In genomic region chrX:43429337-43429736, GRCm38 (mm10) we compare ENCODE assay signal across 9 mouse cellular contexts. TPM values are rescaled to one million over a fixed set of nuclear protein-coding genes. Genes with fewer than 3 reads are reported as not detected.
DNase-seq lines count a peak whose midpoint lies in the region; ATAC-seq and TF ChIP-seq lines count a peak whose summit lies in the region.
"Had no signal": no experiment of that assay in that cellular context is flagged by ENCODE, and none has a peak within 500 bp of the region (broad histone marks: within the 10 kb centered on the region; RNA-seq: fewer than 3 reads in every experiment).

No protein-coding gene starts in this region.

- H3K9ac ChIP-seq in limb, embryonic 11.5 days (ENCODE audit: low read length): no peak overlapping the region
- no peak overlapping the region for H3K9ac ChIP-seq in stomach, postnatal 0 days (ENCODE audit: low read length)

- H3K27me3 ChIP-seq in limb, embryonic 11.5 days (ENCODE audit: control insufficient read depth, insufficient read depth, low read length): peaks cover 11% of the 10 kb centered on the region; the same call in 1 of the 2 replicates
- no peaks in the 10 kb centered on the region for H3K27me3 ChIP-seq in stomach, postnatal 0 days (ENCODE audit: control insufficient read depth, insufficient read depth, low read length)

- no peak for TF ChIP-seq EP300 in stomach, postnatal 0 days (optimal IDR thresholded peaks at IDR 0.05)

- H3K27ac ChIP-seq in limb, embryonic 11.5 days (replicated peaks; ENCODE audit: low read depth, low read length): no peak overlapping the region
- no peak overlapping the region for H3K27ac ChIP-seq in stomach, postnatal 0 days (replicated peaks)

- H3K4me1 ChIP-seq in limb, embryonic 11.5 days (ENCODE audit: control insufficient read depth, insufficient read depth, low read length): no peaks in the 10 kb centered on the region
- no peaks in the 10 kb centered on the region for H3K4me1 ChIP-seq in stomach, postnatal 0 days (replicated peaks; ENCODE audit: control insufficient read depth, insufficient read depth)

- 12% methylated on average over 12 of the region's 12 CpGs for WGBS in limb, embryonic 11.5 days
- WGBS in stomach, postnatal 0 days: 18% methylated on average over 12 of the region's 12 CpGs

- peak overlapping the region; percentile 23; the same call in 1 of the 2 replicates for H3K4me3 ChIP-seq in limb, embryonic 11.5 days (ENCODE audit: low read depth, low read length)
- H3K4me3 ChIP-seq in stomach, postnatal 0 days (ENCODE audit: low read depth, low read length): peak overlapping the region; percentile 27

- H3K9me3 ChIP-seq in limb, embryonic 11.5 days (ENCODE audit: control insufficient read depth, low read length): no peaks in the 10 kb centered on the region
- H3K9me3 ChIP-seq in stomach, postnatal 0 days (ENCODE audit: control insufficient read depth, low read length): no peaks in the 10 kb centered on the region

- no peaks in the 10 kb centered on the region for H3K36me3 ChIP-seq in limb, embryonic 11.5 days (ENCODE audit: control insufficient read depth, insufficient read depth, low read length)
- no peaks in the 10 kb centered on the region for H3K36me3 ChIP-seq in stomach, postnatal 0 days (ENCODE audit: control insufficient read depth, insufficient read depth, low read length)

- no peak for ATAC-seq in limb, embryonic 11.5 days (ENCODE audit: insufficient number of reproducible peaks, low FRiP score, low TSS enrichment, low read depth)
- ATAC-seq in stomach, postnatal 0 days (ENCODE audit: low FRiP score, low TSS enrichment): no peak
- ATAC-seq in megakaryocyte, adult 5-6 weeks (ENCODE audit: poor library complexity, severe bottlenecking): no peak

- DNase-seq in frontal cortex, postnatal 10 days (ENCODE audit: low spot score in 2 of 2): peak; percentile 5 to 12
- no peak for DNase-seq in frontal cortex, postnatal 25 days (ENCODE audit: low spot score in 2 of 2)
- DNase-seq in right cerebral cortex, postnatal 10 days (ENCODE audit: low spot score in 2 of 2): peak; percentile 40 to 43
- no peak for DNase-seq in right cerebral cortex, postnatal 25 days
- DNase-seq in limb, embryonic 11.5 days (ENCODE audit: low spot score): peak; percentile 19
- DNase-seq in stomach, postnatal 0 days (ENCODE audit: low spot score): no peak
- DNase-seq in ovary, postnatal 36 days (ENCODE audit: low spot score): no peak

- peak overlapping the region; percentile 36 for H3K4me2 ChIP-seq in limb, embryonic 11.5 days (ENCODE audit: low read depth, severe bottlenecking)
- H3K4me2 ChIP-seq in stomach, postnatal 0 days (replicated peaks; ENCODE audit: low read depth): peak overlapping the region; percentile 58

- no peak for TF ChIP-seq CTCF in stomach, postnatal 0 days (IDR thresholded peaks at IDR 0.05; ENCODE audit: low read depth)

RNA-seq across cellular contexts. Expression of gene Tenm1, which starts 0.4 kb away (rescaled TPM):
- polyA plus RNA-seq in limb, embryonic 11.5 days (2014; fragmentation: Nextera tagmentation; extraction: Ambion mirVana): 0.20 and 0.48 TPM in 2 replicates
- 0.32 and 0.48 TPM in 2 replicates for polyA plus RNA-seq in stomach, postnatal 0 days (2015; fragmentation: Nextera tagmentation; extraction: Ambion mirVana)
- total RNA-seq in megakaryocyte, adult 5-6 weeks (2015): not detected in 2 replicates
- not detected in 2 replicates for total RNA-seq in megakaryocyte, adult 5-6 weeks (2017)
- total RNA-seq: common myeloid progenitor, adult 5-6 weeks had no signal

Comparison
In these comparisons a context has a peak if more than half of its experiments do, and no peak if none do; other contexts are left out.
1. DNase-seq: peak in frontal cortex, postnatal 10 days (2 of 2), right cerebral cortex, postnatal 10 days (2 of 2) and limb, embryonic 11.5 days (single experiment); none in frontal cortex, postnatal 25 days (0 of 2), right cerebral cortex, postnatal 25 days (single experiment), stomach, postnatal 0 days (single experiment) and ovary, postnatal 36 days (single experiment).